Mouse (Mus musculus) neutrophil, adult 65 days (primary cell): ENCODE measurements around the gene Cish. TPM values are rescaled to one million over a fixed set of nuclear protein-coding genes. Genes with fewer than 3 reads are reported as not detected.

Experiments
- total RNA-seq: library from RNA; stranded (reverse); gene quantifications from 2 replicates; pipeline ENCODE4 v1.2.4, GENCODE M21; 2023

Gene Cish
- total RNA-seq = 1.7 and 1.8 TPM in 2 replicates

GRCm38 (mm10) chr9:107296016-107296040, at the start of gene Cish:
TSS of gene Cish (plus strand) at chr9:107296026.

GRCm38 (mm10) chr9:107289211-107290076, 6.4 kb upstream of the Cish start, which contains the start of gene Mapkapk3:
TSS of gene Mapkapk3 (minus strand) at chr9:107289877.

GRCm38 (mm10) chr9:107338172-107338883, 42.5 kb downstream of the Cish start, which contains the start of gene Hemk1:
TSS of gene Hemk1 (minus strand) at chr9:107338350.

GRCm38 (mm10) chr9:107340267-107340859, 44.5 kb downstream of the Cish start, which contains the start of gene 6430571L13Rik:
TSS of gene 6430571L13Rik (plus strand) at chr9:107340602.

Other genes starting within 250 kb of the Cish start
- gene Dock3, start 64.1 kb upstream of the Cish start, total RNA-seq = 1.5 and 3.2 TPM in 2 replicates
- 90.3 and 116 TPM in 2 replicates for gene Mapkapk3, start 6.1 kb upstream of the Cish start, total RNA-seq
- gene Hemk1, start 42.3 kb downstream of the Cish start, total RNA-seq = 4.8 and 6.3 TPM in 2 replicates
- not detected in 2 replicates for gene 6430571L13Rik, start 44.6 kb downstream of the Cish start, total RNA-seq
- 0.13 and 0.48 TPM in 2 replicates for gene Cacna2d2, start 103.6 kb downstream of the Cish start, total RNA-seq
- gene Tmem115, start 237.9 kb downstream of the Cish start, total RNA-seq = 15.2 and 21.1 TPM in 2 replicates
- gene Cyb561d2, start 246.2 kb downstream of the Cish start, total RNA-seq = 4.0 and 5.0 TPM in 2 replicates
- 7.0 and 7.2 TPM in 2 replicates for gene Nprl2, start 246.2 kb downstream of the Cish start, total RNA-seq